Mouse (Mus musculus) liver, postnatal 0 days (tissue): ENCODE results near the gene Snap47.

Experiments used
- CTCF ChIP-seq: sonication (generic); IDR thresholded peaks from 2 replicates; pipeline ENCODE4 v1.5.1; 2016; ENCODE audit warnings: antibody characterized with exemption, low read depth
- EP300 ChIP-seq: IDR thresholded peaks from 2 replicates; pipeline ENCODE4 v1.6.1; 2016; ENCODE audit warnings: antibody characterized with exemption, low read depth, mild to moderate bottlenecking

DNA sequence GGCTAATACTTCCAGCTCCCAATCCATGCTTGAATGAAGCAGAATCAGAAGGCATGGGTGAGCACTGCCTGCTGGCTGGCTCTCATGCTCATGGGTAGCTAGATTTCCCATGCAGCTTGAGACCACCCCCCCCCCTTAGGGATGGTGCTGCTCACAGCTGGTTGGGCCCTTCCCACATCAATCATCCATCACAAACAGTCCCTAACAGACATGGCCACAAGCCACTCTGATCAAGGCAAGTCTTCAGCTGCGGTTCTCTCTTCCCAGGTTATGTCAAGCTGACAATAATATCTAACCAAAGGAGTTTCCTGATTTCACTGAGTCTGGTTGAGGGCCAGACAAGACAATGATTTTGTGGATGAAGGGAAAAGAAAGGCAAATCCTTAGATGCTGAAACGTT, 50.1 kb downstream of the Snap47 start:
- TF ChIP-seq CTCF: no peak
- TF ChIP-seq EP300: no peak
